Mouse (Mus musculus) E14TG2a.4 (cell line): Measurements from ENCODE around the gene Babam2.

ENCODE experiments used
- H3K27me3 ChIP-seq: 2 replicates; pipeline ENCODE4 v1.6.1; 2014; ENCODE audit warnings: low read length, control low read depth; ENCODE audit not compliant: insufficient read depth
- H3K36me3 ChIP-seq: 2 replicates; pipeline ENCODE4 v1.6.1; 2014; ENCODE audit warnings: low read length, control low read depth; ENCODE audit not compliant: insufficient read depth
- H3K4me1 ChIP-seq: replicated peaks from 2 replicates; pipeline ENCODE4 v1.6.1; 2014; ENCODE audit warnings: low read depth, low read length, control low read depth
- H3K4me3 ChIP-seq: replicated peaks from 2 replicates; pipeline ENCODE4 v1.5.1; 2014; ENCODE audit warnings: mild to moderate bottlenecking, low read length
- H3K9me3 ChIP-seq: 2 replicates; pipeline ENCODE4 v1.6.1; 2014; ENCODE audit warnings: low read length, control low read depth
- CTCF ChIP-seq: conservative IDR thresholded peaks from 2 replicates; pipeline ENCODE4 v1.5.1; 2014; ENCODE audit warnings: low read length
- NANOG ChIP-seq: IDR thresholded peaks from 2 replicates; pipeline ENCODE4 v1.6.1; 2014; ENCODE audit warnings: borderline replicate concordance, low read length, mixed read lengths
- POU5F1 ChIP-seq: IDR thresholded peaks from 2 replicates; pipeline ENCODE4 v1.6.1; 2014; ENCODE audit warnings: low read length, borderline replicate concordance

Babam2 gene

DNA sequence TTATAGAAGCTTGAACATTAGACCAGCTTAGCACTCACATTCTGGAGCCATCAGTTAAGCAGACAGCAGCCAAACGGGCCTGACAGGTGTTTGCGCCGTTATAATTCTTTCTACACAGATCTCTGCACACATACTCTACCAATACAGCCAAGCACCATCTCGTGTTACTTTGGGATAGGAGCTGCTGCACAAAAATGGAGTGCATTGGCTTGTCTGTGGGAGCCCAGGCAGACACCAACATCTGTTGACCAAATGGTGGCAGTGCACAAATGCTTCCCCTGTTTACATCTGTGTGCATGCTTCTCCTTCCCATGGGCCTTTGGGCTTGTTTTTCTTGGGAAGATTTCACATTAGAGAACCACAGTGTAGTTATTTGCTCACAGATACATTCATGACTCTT, 249.7 kb downstream of the Babam2 start:
- TF ChIP-seq NANOG, result no peak
- no peak for TF ChIP-seq POU5F1
- no peak for TF ChIP-seq CTCF
- Histone ChIP-seq H3K27me3 (no peaks in the 10 kb centered on the region), H3K9me3 (no peaks in the 10 kb centered on the region), H3K4me3 (no peak overlapping the region), H3K36me3 (no peaks in the 10 kb centered on the region), H3K4me1 (peaks cover 2% of the 10 kb centered on the region)

DNA sequence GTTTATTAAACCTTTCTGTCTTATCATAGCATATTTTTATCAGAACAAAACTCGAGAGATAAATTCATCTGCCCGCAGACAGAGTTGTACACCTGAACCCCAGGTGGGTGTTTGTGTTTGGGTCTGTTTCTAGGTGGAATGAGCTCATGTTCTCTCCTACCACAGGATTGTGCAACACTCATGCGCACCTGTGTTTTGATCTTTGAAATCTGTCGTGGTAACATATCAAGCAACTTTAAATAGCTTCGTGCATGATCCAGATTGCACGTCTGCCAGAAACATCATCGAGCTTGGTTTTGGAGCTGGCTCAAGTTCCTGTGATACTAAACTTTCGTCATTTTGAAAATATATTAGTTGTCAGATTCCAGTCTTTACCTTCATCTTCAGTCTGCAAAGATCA, 251.9 kb downstream of the Babam2 start:
- H3K4me3 ChIP-seq, result no peak overlapping the region
- H3K9me3 ChIP-seq, result no peaks in the 10 kb centered on the region
- no peaks in the 10 kb centered on the region for H3K36me3 ChIP-seq
- TF ChIP-seq CTCF (no peak), NANOG (no peak), POU5F1 (no peak)
- H3K27me3 ChIP-seq, result no peaks in the 10 kb centered on the region
- no peaks in the 10 kb centered on the region for H3K4me1 ChIP-seq

DNA sequence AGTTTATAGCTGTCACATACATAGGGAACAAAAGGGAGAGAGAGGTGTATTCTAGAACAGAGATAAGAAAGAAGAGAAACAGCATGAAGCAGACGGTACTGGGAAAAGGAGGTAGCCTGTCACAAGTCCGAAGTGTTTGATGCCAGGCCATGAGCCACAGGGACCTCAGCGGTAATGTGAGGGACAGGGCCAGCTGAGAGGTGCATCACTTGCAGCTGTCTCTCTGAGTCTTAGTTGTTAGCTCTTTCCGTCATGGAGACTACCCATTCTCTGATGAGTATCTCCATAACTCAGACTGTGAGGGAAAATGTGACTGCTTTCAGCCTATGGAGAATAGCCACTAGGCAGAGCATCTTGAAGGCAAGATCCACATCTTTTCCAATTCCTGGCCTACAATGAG, 253.0 kb downstream of the Babam2 start:
- H3K36me3 ChIP-seq, result no peaks in the 10 kb centered on the region
- H3K4me1 ChIP-seq, result no peaks in the 10 kb centered on the region
- H3K4me3 ChIP-seq, result no peak overlapping the region
- H3K9me3 ChIP-seq, result no peaks in the 10 kb centered on the region
- H3K27me3 ChIP-seq, result no peaks in the 10 kb centered on the region
- TF ChIP-seq NANOG, result no peak
- TF ChIP-seq POU5F1, result no peak
- TF ChIP-seq CTCF, result no peak

DNA sequence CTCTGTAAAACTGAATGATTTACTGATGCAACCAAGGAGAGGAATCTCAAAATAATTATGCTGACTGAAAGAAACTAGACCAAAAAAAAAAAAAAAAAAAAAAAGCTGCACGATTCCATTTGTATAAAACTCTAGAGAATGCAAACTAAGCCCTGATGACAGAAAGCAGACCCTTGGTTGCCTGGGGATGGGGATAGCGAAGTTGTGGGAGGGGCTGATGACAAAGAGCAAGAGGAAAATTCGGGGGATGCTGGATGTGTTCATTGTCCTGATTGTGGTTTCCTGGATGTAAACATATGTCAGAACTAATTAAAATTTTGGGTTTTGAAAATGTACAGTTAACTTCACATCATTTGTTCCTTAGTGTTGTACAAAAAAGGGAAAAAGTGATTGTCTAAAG, 257.7 kb downstream of the Babam2 start:
- H3K4me3 ChIP-seq, result no peak overlapping the region
- no peak for TF ChIP-seq POU5F1
- no peak for TF ChIP-seq NANOG
- TF ChIP-seq CTCF, result no peak

DNA sequence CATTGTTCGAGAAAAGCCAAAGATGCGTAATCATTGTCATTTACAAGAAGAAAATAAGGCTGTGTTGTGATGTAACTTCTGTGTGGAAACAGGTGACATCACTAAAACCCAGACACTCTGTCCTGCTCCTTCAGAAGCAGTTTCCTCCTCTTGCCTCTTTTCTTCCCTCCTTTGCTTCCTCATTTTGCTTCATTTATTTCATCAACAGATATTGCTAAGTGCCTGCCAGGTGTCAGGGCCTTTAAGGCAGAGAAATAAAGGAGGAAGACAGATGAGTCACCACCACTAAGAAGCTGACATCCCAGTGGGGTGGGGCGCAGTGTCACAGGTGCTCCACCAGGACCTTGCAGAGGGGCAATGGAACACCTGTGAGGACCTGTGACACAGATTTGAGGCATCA, 258.9 kb downstream of the Babam2 start:
- TF ChIP-seq POU5F1, result no peak
- no peak for TF ChIP-seq NANOG
- H3K9me3 ChIP-seq, result no peaks in the 10 kb centered on the region
- no peaks in the 10 kb centered on the region for H3K27me3 ChIP-seq
- no peaks in the 10 kb centered on the region for H3K36me3 ChIP-seq
- no peaks in the 10 kb centered on the region for H3K4me1 ChIP-seq
- H3K4me3 ChIP-seq, result no peak overlapping the region

More for the DNA sequence above, 257.7 kb downstream of the Babam2 start:
- no peaks in the 10 kb centered on the region for H3K27me3 ChIP-seq
- H3K9me3 ChIP-seq, result no peaks in the 10 kb centered on the region
- no peaks in the 10 kb centered on the region for H3K4me1 ChIP-seq
- no peaks in the 10 kb centered on the region for H3K36me3 ChIP-seq

DNA sequence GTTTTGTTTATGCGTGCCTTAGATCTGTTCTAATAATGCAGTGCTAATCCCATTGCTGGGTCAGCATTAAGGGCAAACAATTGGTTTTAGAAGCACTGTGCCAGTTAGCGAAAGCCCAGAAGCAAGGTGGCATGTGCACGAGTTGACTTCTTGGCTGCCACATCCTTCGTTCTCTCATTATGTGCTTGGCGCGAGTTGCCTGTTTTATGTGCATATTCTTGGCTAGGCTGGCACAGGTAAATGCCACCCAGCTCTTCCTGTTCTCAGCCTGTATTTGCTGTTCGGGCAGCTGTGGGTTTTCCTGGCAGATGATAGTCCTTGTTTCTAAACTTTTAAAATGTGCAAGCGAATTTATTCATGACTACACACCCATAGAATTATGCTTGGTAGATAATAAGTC, 262.4 kb downstream of the Babam2 start:
- H3K36me3 ChIP-seq, result no peaks in the 10 kb centered on the region
- peaks cover 16% of the 10 kb centered on the region for H3K4me1 ChIP-seq
- no peak overlapping the region for H3K4me3 ChIP-seq
- no peaks in the 10 kb centered on the region for H3K27me3 ChIP-seq
- no peak for TF ChIP-seq NANOG
- no peak for TF ChIP-seq POU5F1
- TF ChIP-seq CTCF, result no peak
- H3K9me3 ChIP-seq, result no peaks in the 10 kb centered on the region

DNA sequence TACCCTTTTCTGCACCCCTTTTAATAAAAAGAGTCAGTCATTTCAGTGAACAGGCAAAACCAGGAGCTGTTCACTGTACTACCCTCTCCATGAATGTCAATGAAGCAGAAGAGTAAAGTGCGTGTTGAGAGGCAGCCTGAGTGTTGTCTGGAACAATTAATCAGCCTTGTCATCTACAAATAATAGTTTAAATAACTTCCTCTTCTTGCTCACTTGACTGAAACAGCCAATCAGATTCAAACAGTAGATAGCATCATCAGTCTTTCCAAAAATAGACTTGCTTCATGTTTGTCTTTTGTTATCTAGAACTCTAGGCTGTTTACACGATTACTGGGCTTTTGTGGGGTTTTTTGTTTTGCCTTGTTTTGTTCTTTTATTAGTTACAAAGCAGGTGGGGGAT, 263.9 kb downstream of the Babam2 start:
- peaks cover 16% of the 10 kb centered on the region for H3K4me1 ChIP-seq
- H3K36me3 ChIP-seq, result no peaks in the 10 kb centered on the region
- TF ChIP-seq POU5F1 (no peak), CTCF (no peak), NANOG (no peak)
- no peaks in the 10 kb centered on the region for H3K27me3 ChIP-seq
- H3K4me3 ChIP-seq, result no peak overlapping the region
- no peaks in the 10 kb centered on the region for H3K9me3 ChIP-seq

DNA sequence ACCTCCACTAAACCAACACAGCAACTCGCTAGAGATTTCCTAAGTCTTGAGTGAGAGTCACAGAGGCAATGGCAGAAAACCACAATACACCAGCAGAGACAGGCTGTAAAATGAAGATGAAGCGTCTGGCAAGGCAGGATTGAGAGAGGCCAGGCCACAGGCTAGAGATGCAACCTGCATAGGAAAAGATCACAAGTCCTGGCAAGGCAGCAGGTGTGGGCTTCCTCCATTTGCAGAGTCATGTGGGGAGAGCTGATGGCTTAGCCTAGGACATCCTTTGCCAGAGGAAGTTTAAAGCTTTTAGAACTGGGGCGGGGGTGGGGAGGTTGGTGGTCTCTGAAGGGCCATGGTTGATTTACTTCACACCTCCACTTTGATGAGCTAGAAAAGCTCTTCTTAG, 264.9 kb downstream of the Babam2 start:
- H3K36me3 ChIP-seq, result no peaks in the 10 kb centered on the region
- no peaks in the 10 kb centered on the region for H3K9me3 ChIP-seq
- H3K27me3 ChIP-seq, result no peaks in the 10 kb centered on the region
- no peak overlapping the region for H3K4me3 ChIP-seq
- TF ChIP-seq CTCF, result no peak
- TF ChIP-seq POU5F1, result no peak
- TF ChIP-seq NANOG, result no peak
- peaks cover 16% of the 10 kb centered on the region for H3K4me1 ChIP-seq

DNA sequence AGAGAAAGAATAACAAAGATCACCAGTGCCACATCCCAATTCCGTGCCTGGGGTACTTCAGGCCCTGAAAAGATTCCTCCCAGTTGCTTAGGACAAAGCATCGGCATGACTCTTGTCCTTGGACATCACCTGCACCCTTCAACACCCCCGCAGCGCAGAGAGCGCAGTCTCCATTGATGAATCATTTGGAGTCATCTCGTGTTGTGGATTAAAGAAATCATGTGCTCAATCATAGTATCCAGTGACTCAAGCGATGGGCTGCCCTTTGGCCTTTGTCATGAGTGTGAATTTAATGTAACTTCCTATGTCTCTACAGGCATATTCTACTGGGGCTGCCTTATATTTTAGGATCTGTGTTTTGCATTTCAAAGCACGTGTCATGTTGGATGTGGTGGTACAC, 265.9 kb downstream of the Babam2 start:
- Histone ChIP-seq H3K27me3 (no peaks in the 10 kb centered on the region), H3K9me3 (no peaks in the 10 kb centered on the region), H3K36me3 (no peaks in the 10 kb centered on the region), H3K4me1 (peaks cover 16% of the 10 kb centered on the region), H3K4me3 (no peak overlapping the region)
- TF ChIP-seq CTCF, result no peak
- TF ChIP-seq POU5F1, result no peak
- TF ChIP-seq NANOG, result no peak

DNA sequence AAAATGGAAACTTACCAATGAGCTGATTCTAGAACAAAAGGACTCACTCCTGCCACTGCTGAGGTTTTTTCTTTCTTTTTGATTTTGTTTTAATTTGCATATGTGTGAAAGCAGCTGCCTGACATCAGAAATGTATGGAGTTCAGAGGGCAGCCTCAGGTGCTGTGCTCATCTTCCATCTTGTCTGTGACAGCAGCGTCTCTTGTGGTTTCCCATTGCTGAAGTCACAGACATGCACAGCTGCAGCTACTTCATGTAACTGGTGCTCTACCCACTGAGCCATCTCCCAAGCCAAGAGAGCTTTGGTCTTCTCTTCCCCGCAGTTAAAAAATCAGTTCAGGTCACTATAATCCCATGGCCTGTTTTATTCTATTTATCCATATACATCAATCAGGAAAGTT, 266.4 kb downstream of the Babam2 start:
- TF ChIP-seq NANOG (no peak), CTCF (no peak), POU5F1 (no peak)
- Histone ChIP-seq H3K4me3 (no peak overlapping the region), H3K4me1 (peaks cover 16% of the 10 kb centered on the region), H3K9me3 (no peaks in the 10 kb centered on the region), H3K36me3 (no peaks in the 10 kb centered on the region), H3K27me3 (no peaks in the 10 kb centered on the region)
